In the genomic region with DNA sequence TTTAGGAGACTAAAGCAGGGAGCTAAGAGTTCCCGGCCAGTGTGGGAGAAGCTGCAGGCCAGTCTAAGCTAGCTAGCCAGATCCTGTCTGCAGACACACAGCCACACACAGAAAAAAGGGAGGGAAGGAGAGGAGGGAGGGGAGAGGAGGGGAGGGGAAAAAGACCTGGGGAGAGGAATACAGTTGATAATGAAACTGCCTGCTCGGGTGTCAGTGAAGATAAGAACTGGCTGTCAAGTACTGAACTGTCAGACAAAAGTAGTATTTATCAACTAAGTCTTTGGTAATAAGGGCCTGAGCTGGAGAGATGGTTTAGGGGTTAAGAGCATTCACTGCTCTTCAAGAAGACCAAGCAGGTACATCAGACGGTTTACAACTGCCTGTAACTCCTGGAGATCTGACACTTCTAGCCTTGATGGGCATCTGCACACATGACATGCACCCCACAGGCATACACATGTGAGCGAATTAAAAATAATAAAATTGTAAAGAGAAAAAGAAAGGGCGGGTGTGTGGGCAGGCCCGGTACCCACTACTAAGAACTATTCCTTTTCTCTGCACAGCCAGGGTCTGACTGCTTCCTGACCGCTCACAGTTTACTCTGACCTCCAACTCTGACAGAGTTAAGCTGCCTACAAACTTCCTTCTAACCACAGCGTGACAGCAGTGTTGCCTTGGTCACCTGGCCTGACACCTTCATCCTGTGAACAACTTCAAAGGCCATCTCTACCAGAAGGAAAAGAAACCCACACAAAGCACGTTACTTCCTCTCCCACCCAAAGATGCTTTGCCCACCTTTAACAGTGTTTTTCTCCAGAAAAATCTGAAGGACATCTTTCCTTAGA, we compare ENCODE assay signal across 11 mouse cellular contexts. TPM values are rescaled to one million over a fixed set of nuclear protein-coding genes. Genes with fewer than 3 reads are reported as not detected.
A peak's percentile ranks its signal among the peaks of the same experiment; 100 is the strongest.
DNase-seq lines count a peak whose midpoint lies in the region; ATAC-seq and TF ChIP-seq lines count a peak whose summit lies in the region.
"Had no signal": no experiment of that assay in that cellular context is flagged by ENCODE, and none has a peak within 500 bp of the region (broad histone marks: within the 10 kb centered on the region; RNA-seq: fewer than 3 reads in every experiment).

No protein-coding gene starts in this region.

- no peak overlapping the region for H3K4me2 ChIP-seq in forebrain, embryonic 13.5 days
- H3K4me2 ChIP-seq in forebrain, embryonic 11.5 days (ENCODE audit: low read depth, low read length, severe bottlenecking) = no peak overlapping the region
- H3K4me2 ChIP-seq in midbrain, embryonic 12.5 days (replicated peaks) = no peak overlapping the region
- H3K4me2 ChIP-seq in midbrain, embryonic 14.5 days (ENCODE audit: low read length) = no peak overlapping the region
- peak overlapping the region; percentile 97 for H3K4me2 ChIP-seq in liver, postnatal 0 days (ENCODE audit: low read depth, low read length)

- whole genome bisulfite sequencing in forebrain, embryonic 13.5 days = 67% methylated on average over 9 of the region's 9 CpGs
- WGBS in forebrain, embryonic 11.5 days = 70% methylated on average over 9 of the region's 9 CpGs
- 71% methylated on average over 9 of the region's 9 CpGs for WGBS in midbrain, embryonic 12.5 days
- WGBS in midbrain, embryonic 14.5 days = 69% methylated on average over 9 of the region's 9 CpGs
- 70% methylated on average over 9 of the region's 9 CpGs for WGBS in embryonic facial prominence, embryonic 10.5 days
- 42% methylated on average over 9 of the region's 9 CpGs for WGBS in liver, postnatal 0 days (ENCODE audit: insufficient replicate concordance)
- 57% methylated on average over 9 of the region's 9 CpGs for WGBS in lung, adult 2 months

- peak; percentile 98 for TF ChIP-seq EP300 in liver, postnatal 0 days (IDR thresholded peaks at IDR 0.05; ENCODE audit: low read depth)

- H3K27me3 ChIP-seq in forebrain, embryonic 13.5 days = peaks cover 18% of the 10 kb centered on the region
- peaks cover 16% of the 10 kb centered on the region for H3K27me3 ChIP-seq in forebrain, embryonic 11.5 days (ENCODE audit: control insufficient read depth, insufficient read depth, low read length)
- peaks cover 20% of the 10 kb centered on the region for H3K27me3 ChIP-seq in midbrain, embryonic 12.5 days
- H3K27me3 ChIP-seq in midbrain, embryonic 14.5 days (ENCODE audit: control insufficient read depth, insufficient read depth, low read length) = peaks cover 18% of the 10 kb centered on the region
- peaks cover 19% of the 10 kb centered on the region for H3K27me3 ChIP-seq in embryonic facial prominence, embryonic 10.5 days (replicated peaks; ENCODE audit: low read depth, poor library complexity, severe bottlenecking)
- no peaks in the 10 kb centered on the region for H3K27me3 ChIP-seq in liver, postnatal 0 days (ENCODE audit: insufficient read depth, low read length)

- no peak for TF ChIP-seq CTCF in liver, postnatal 0 days (IDR thresholded peaks at IDR 0.05; ENCODE audit: low read depth)
- TF ChIP-seq CTCF in lung, adult 2 months (IDR thresholded peaks at IDR 0.05; ENCODE audit: insufficient read depth, low read length) = no peak

- no peak overlapping the region for H3K4me3 ChIP-seq in forebrain, embryonic 13.5 days
- no peak overlapping the region for H3K4me3 ChIP-seq in forebrain, embryonic 11.5 days (ENCODE audit: low read depth, low read length)
- H3K4me3 ChIP-seq in midbrain, embryonic 12.5 days = no peak overlapping the region
- no peak overlapping the region for H3K4me3 ChIP-seq in midbrain, embryonic 14.5 days (replicated peaks; ENCODE audit: low read depth, low read length)
- H3K4me3 ChIP-seq in embryonic facial prominence, embryonic 10.5 days = no peak overlapping the region; the same call in 1 of the 2 replicates
- H3K4me3 ChIP-seq in liver, postnatal 0 days (ENCODE audit: low read depth, low read length) = peak overlapping the region; percentile 97
- H3K4me3 ChIP-seq in lung, adult 2 months (replicated peaks; ENCODE audit: extremely low read depth, low read depth, low read length) = no peak overlapping the region

- no peak for ATAC-seq in forebrain, embryonic 13.5 days
- no peak for ATAC-seq in forebrain, embryonic 11.5 days (replicated peaks; ENCODE audit: low FRiP score)
- no peak for ATAC-seq in midbrain, embryonic 12.5 days (ENCODE audit: low FRiP score, low read depth)
- no peak for ATAC-seq in midbrain, embryonic 14.5 days (ENCODE audit: low FRiP score, low TSS enrichment)
- ATAC-seq in liver, postnatal 0 days = peak; percentile 45

- no peak for TF ChIP-seq POLR2A in lung, adult 2 months (IDR thresholded peaks at IDR 0.05; ENCODE audit: borderline replicate concordance, extremely low read depth, low read depth, low read length)

- DNase-seq in forebrain, embryonic 11.5 days (ENCODE audit: low spot score) = no peak
- no peak for DNase-seq in midbrain, embryonic 14.5 days
- no peak for DNase-seq in embryonic facial prominence, embryonic 10.5 days (ENCODE audit: low spot score)
- peak; percentile 42 for DNase-seq in liver, postnatal 0 days
- DNase-seq in adrenal gland, postnatal 10 days = no peak
- DNase-seq in lung, adult 2 months = no peak
- DNase-seq: B cell, adult 2 months had no signal

- H3K27ac ChIP-seq in forebrain, embryonic 13.5 days = no peak overlapping the region
- no peak overlapping the region for H3K27ac ChIP-seq in forebrain, embryonic 11.5 days (ENCODE audit: low read depth, low read length)
- H3K27ac ChIP-seq in midbrain, embryonic 12.5 days (replicated peaks) = no peak overlapping the region
- no peak overlapping the region for H3K27ac ChIP-seq in midbrain, embryonic 14.5 days (replicated peaks; ENCODE audit: low read depth, low read length)
- peak overlapping the region; percentile 30; the same call in 1 of the 2 replicates for H3K27ac ChIP-seq in embryonic facial prominence, embryonic 10.5 days (replicated peaks)
- peak overlapping the region; percentile 79 for H3K27ac ChIP-seq in liver, postnatal 0 days (ENCODE audit: low read depth)

- H3K4me1 ChIP-seq in forebrain, embryonic 13.5 days = peaks cover 45% of the 10 kb centered on the region
- H3K4me1 ChIP-seq in forebrain, embryonic 11.5 days (replicated peaks; ENCODE audit: control insufficient read depth, insufficient read depth, low read length) = peaks cover 12% of the 10 kb centered on the region
- peaks cover 40% of the 10 kb centered on the region for H3K4me1 ChIP-seq in midbrain, embryonic 12.5 days
- H3K4me1 ChIP-seq in midbrain, embryonic 14.5 days (ENCODE audit: control insufficient read depth, insufficient read depth, low read length) = peaks cover 21% of the 10 kb centered on the region
- peaks cover 53% of the 10 kb centered on the region for H3K4me1 ChIP-seq in embryonic facial prominence, embryonic 10.5 days
- H3K4me1 ChIP-seq in liver, postnatal 0 days (ENCODE audit: insufficient read depth) = peaks cover 59% of the 10 kb centered on the region
- peaks cover 7% of the 10 kb centered on the region for H3K4me1 ChIP-seq in lung, adult 2 months (ENCODE audit: control insufficient read depth, insufficient read depth, low read length)

- H3K9ac ChIP-seq in forebrain, embryonic 13.5 days = peak overlapping the region; percentile 35; the same call in 1 of the 2 replicates
- no peak overlapping the region; the same call in 1 of the 2 replicates for H3K9ac ChIP-seq in forebrain, embryonic 11.5 days (ENCODE audit: low read length)
- 0 out of 2 replicates have a peak overlapping the region, but pooled peaks have one; percentile 1 for H3K9ac ChIP-seq in midbrain, embryonic 12.5 days (replicated peaks)
- no peak overlapping the region for H3K9ac ChIP-seq in midbrain, embryonic 14.5 days (replicated peaks; ENCODE audit: low read length)
- H3K9ac ChIP-seq in liver, postnatal 0 days (replicated peaks) = peak overlapping the region; percentile 57

- H3K36me3 ChIP-seq in forebrain, embryonic 13.5 days (ENCODE audit: poor library complexity, severe bottlenecking) = no peaks in the 10 kb centered on the region
- no peaks in the 10 kb centered on the region for H3K36me3 ChIP-seq in forebrain, embryonic 11.5 days (ENCODE audit: control insufficient read depth, insufficient read depth, low read length)
- no peaks in the 10 kb centered on the region for H3K36me3 ChIP-seq in midbrain, embryonic 12.5 days
- no peaks in the 10 kb centered on the region for H3K36me3 ChIP-seq in midbrain, embryonic 14.5 days (ENCODE audit: control insufficient read depth, insufficient read depth, low read length)
- H3K36me3 ChIP-seq in embryonic facial prominence, embryonic 10.5 days (replicated peaks) = peaks cover 3% of the 10 kb centered on the region; the same call in 1 of the 2 replicates
- H3K36me3 ChIP-seq in liver, postnatal 0 days (replicated peaks; ENCODE audit: insufficient read depth, low read length) = no peaks in the 10 kb centered on the region

- no peaks in the 10 kb centered on the region for H3K9me3 ChIP-seq in forebrain, embryonic 13.5 days (replicated peaks)
- no peaks in the 10 kb centered on the region for H3K9me3 ChIP-seq in forebrain, embryonic 11.5 days (ENCODE audit: control insufficient read depth, low read length)
- no peaks in the 10 kb centered on the region for H3K9me3 ChIP-seq in midbrain, embryonic 12.5 days
- H3K9me3 ChIP-seq in midbrain, embryonic 14.5 days (ENCODE audit: control insufficient read depth, low read length) = no peaks in the 10 kb centered on the region
- no peaks in the 10 kb centered on the region for H3K9me3 ChIP-seq in embryonic facial prominence, embryonic 10.5 days
- H3K9me3 ChIP-seq in liver, postnatal 0 days (ENCODE audit: low read length) = no peaks in the 10 kb centered on the region

RNA-seq across cellular contexts. Expression of a gene that starts 1.8 kb away (rescaled TPM):
- polyA plus RNA-seq in forebrain, embryonic 13.5 days (2015; fragmentation: Nextera tagmentation; extraction: Ambion mirVana) = 0.06 TPM in 1 of 2 replicates, not detected in the other
- polyA plus RNA-seq in forebrain, embryonic 11.5 days (2014; fragmentation: Nextera tagmentation; extraction: Ambion mirVana) = not detected in 2 replicates
- polyA plus RNA-seq in midbrain, embryonic 12.5 days (2016; fragmentation: Nextera tagmentation; extraction: Ambion mirVana) = 0.11 and 0.14 TPM in 2 replicates
- polyA plus RNA-seq in midbrain, embryonic 14.5 days (2014; fragmentation: Nextera tagmentation; extraction: Ambion mirVana) = not detected in 2 replicates
- 0.05 TPM in 1 of 2 replicates, not detected in the other for polyA plus RNA-seq in embryonic facial prominence, embryonic 10.5 days (2016; fragmentation: Nextera tagmentation; extraction: Ambion mirVana)
- 0.04 TPM in 1 of 2 replicates, not detected in the other for polyA plus RNA-seq in liver, postnatal 0 days (2015; fragmentation: Nextera tagmentation; extraction: Ambion mirVana)
- under 1 TPM in 1 of 2 experiments, not detected in 1; 0.09 TPM for total RNA-seq in adrenal gland, postnatal 10 days (2021)
- polyA plus RNA-seq in lung, adult 2 months (2012; rRNA removed) = not detected in 2 replicates
- total RNA-seq: adrenal gland, adult 18-20 months had no signal

RNA-seq across cellular contexts. Expression of a gene that starts 4.7 kb away (rescaled TPM):
- 21.3 and 22.1 TPM in 2 replicates for polyA plus RNA-seq in forebrain, embryonic 13.5 days (2015; fragmentation: Nextera tagmentation; extraction: Ambion mirVana)
- polyA plus RNA-seq in forebrain, embryonic 11.5 days (2014; fragmentation: Nextera tagmentation; extraction: Ambion mirVana) = 18.0 and 23.2 TPM in 2 replicates
- polyA plus RNA-seq in midbrain, embryonic 12.5 days (2016; fragmentation: Nextera tagmentation; extraction: Ambion mirVana) = 22.6 and 22.8 TPM in 2 replicates
- polyA plus RNA-seq in midbrain, embryonic 14.5 days (2014; fragmentation: Nextera tagmentation; extraction: Ambion mirVana) = 18.5 and 21.6 TPM in 2 replicates
- polyA plus RNA-seq in embryonic facial prominence, embryonic 10.5 days (2016; fragmentation: Nextera tagmentation; extraction: Ambion mirVana) = 25.0 and 28.3 TPM in 2 replicates
- polyA plus RNA-seq in liver, postnatal 0 days (2015; fragmentation: Nextera tagmentation; extraction: Ambion mirVana) = 15.0 and 16.3 TPM in 2 replicates
- 10 to 100 TPM; 60.6 to 72.7 TPM for total RNA-seq in adrenal gland, postnatal 10 days (2021)
- 35.5 and 53.2 TPM in 2 replicates for polyA plus RNA-seq in lung, adult 2 months (2012; rRNA removed)

RNA-seq across cellular contexts. Expression of a gene that starts 48.7 kb away (rescaled TPM):
- polyA plus RNA-seq in forebrain, embryonic 13.5 days (2015; fragmentation: Nextera tagmentation; extraction: Ambion mirVana) = 44.7 and 50.3 TPM in 2 replicates
- polyA plus RNA-seq in forebrain, embryonic 11.5 days (2014; fragmentation: Nextera tagmentation; extraction: Ambion mirVana) = 41.3 and 46.6 TPM in 2 replicates
- polyA plus RNA-seq in midbrain, embryonic 12.5 days (2016; fragmentation: Nextera tagmentation; extraction: Ambion mirVana) = 42.2 and 46.2 TPM in 2 replicates
- 44.8 and 51.9 TPM in 2 replicates for polyA plus RNA-seq in midbrain, embryonic 14.5 days (2014; fragmentation: Nextera tagmentation; extraction: Ambion mirVana)
- 36.5 and 38.6 TPM in 2 replicates for polyA plus RNA-seq in embryonic facial prominence, embryonic 10.5 days (2016; fragmentation: Nextera tagmentation; extraction: Ambion mirVana)
- polyA plus RNA-seq in liver, postnatal 0 days (2015; fragmentation: Nextera tagmentation; extraction: Ambion mirVana) = 14.4 and 16.3 TPM in 2 replicates
- 100 to 1,000 TPM; 298 to 353 TPM for total RNA-seq in adrenal gland, postnatal 10 days (2021)
- polyA plus RNA-seq in lung, adult 2 months (2012; rRNA removed) = 32.6 and 44.4 TPM in 2 replicates

RNA-seq across cellular contexts. Expression of a gene that starts 55.8 kb away (rescaled TPM):
- not detected in 2 replicates for polyA plus RNA-seq in forebrain, embryonic 13.5 days (2015; fragmentation: Nextera tagmentation; extraction: Ambion mirVana)
- not detected in 2 replicates for polyA plus RNA-seq in forebrain, embryonic 11.5 days (2014; fragmentation: Nextera tagmentation; extraction: Ambion mirVana)
- polyA plus RNA-seq in midbrain, embryonic 12.5 days (2016; fragmentation: Nextera tagmentation; extraction: Ambion mirVana) = not detected in 2 replicates
- polyA plus RNA-seq in midbrain, embryonic 14.5 days (2014; fragmentation: Nextera tagmentation; extraction: Ambion mirVana) = not detected in 2 replicates
- not detected in 2 replicates for polyA plus RNA-seq in embryonic facial prominence, embryonic 10.5 days (2016; fragmentation: Nextera tagmentation; extraction: Ambion mirVana)
- polyA plus RNA-seq in liver, postnatal 0 days (2015; fragmentation: Nextera tagmentation; extraction: Ambion mirVana) = not detected in 2 replicates
- total RNA-seq in adrenal gland, postnatal 10 days (2021) = under 1 TPM in 1 of 2 experiments, not detected in 1; 0.70 TPM
- polyA plus RNA-seq in lung, adult 2 months (2012; rRNA removed) = not detected in 2 replicates
- total RNA-seq: adrenal gland, adult 18-20 months had no signal
- polyA plus RNA-seq: embryonic facial prominence, embryonic 11.5 days had no signal

Comparison
In these comparisons a context has a peak if more than half of its experiments do, and no peak if none do; other contexts are left out.
1. H3K9ac ChIP-seq: peak in forebrain, embryonic 13.5 days (single experiment), midbrain, embryonic 12.5 days (single experiment) and liver, postnatal 0 days (single experiment); none in forebrain, embryonic 11.5 days (single experiment) and midbrain, embryonic 14.5 days (single experiment).
2. H3K27ac ChIP-seq: peak in embryonic facial prominence, embryonic 10.5 days (single experiment) and liver, postnatal 0 days (single experiment); none in forebrain, embryonic 13.5 days (single experiment), forebrain, embryonic 11.5 days (single experiment), midbrain, embryonic 12.5 days (single experiment) and midbrain, embryonic 14.5 days (single experiment).